Mouse (Mus musculus): ENCODE data around the gene Lhx4. TPM values are rescaled to one million over a fixed set of nuclear protein-coding genes. Genes with fewer than 3 reads are reported as not detected.

The Lhx4 gene
- polyA plus RNA-seq, 2 experiments, result not detected

DNA sequence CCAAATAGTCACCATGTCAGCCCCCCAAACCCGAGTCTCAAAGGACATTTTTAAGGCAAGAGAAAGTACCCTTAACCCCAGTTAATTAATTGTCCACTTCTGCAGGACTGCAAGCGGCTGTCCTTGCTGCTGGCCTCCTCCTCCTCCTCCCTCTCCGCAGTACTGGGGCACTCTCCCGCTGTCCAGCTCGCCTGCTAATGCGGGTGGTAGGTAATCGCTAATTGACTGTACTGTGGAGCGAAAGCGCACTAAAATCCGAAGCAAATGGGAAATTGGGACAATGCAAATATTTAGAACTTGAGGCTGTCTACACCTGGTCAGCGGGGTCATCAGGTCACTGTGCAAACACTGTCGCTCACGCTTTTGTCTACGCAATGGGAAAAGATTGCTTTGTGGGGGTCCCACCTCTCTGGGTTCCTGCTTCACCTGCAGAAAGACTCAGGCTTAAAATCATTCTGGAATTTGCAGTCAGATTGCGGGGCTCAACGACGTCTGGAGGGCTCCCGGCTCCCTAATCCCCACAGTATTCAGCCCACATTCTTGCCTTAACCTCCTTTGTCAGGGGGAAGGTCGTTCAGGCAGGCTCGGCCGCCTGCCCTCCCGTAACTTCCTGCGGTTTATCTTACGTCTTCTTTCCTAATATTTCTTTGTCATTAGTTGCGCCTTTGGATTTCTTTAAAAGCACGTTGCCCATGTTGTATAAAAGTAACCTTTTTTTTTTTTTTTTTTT, 15.2 kb downstream of the Lhx4 start:
- H3K4me3 ChIP-seq (replicated peaks; ENCODE audit: low read length), result no peak overlapping the region
- H3K9ac ChIP-seq (ENCODE audit: low read depth, low read length, severe bottlenecking), result no peak overlapping the region
- no peak for TF ChIP-seq POLR2A (IDR thresholded peaks at IDR 0.05; ENCODE audit: borderline replicate concordance, extremely low read depth, insufficient read depth, insufficient read length)
- no peak overlapping the region for H3K4me2 ChIP-seq (replicated peaks; ENCODE audit: low read depth, low read length, severe bottlenecking)
- H3K27ac ChIP-seq (replicated peaks; ENCODE audit: low read depth, low read length), result no peak overlapping the region
- H3K27me3 ChIP-seq (ENCODE audit: control insufficient read depth, insufficient read depth, low read length), result peaks cover 93% of the 10 kb centered on the region
- ATAC-seq (ENCODE audit: low FRiP score, low read depth) (no peak), DNase-seq (ENCODE audit: low spot score) (no peak)
- H3K4me1 ChIP-seq (ENCODE audit: control insufficient read depth, insufficient read depth, low read length), result peaks cover 4% of the 10 kb centered on the region; the same call in 1 of the 2 replicates
- under 1% methylated on average over 26 of the region's 26 CpGs for WGBS
- H3K36me3 ChIP-seq (ENCODE audit: control insufficient read depth, insufficient read depth, low read length), result no peaks in the 10 kb centered on the region
- no peaks in the 10 kb centered on the region for H3K9me3 ChIP-seq (ENCODE audit: control insufficient read depth, low read length)

DNA sequence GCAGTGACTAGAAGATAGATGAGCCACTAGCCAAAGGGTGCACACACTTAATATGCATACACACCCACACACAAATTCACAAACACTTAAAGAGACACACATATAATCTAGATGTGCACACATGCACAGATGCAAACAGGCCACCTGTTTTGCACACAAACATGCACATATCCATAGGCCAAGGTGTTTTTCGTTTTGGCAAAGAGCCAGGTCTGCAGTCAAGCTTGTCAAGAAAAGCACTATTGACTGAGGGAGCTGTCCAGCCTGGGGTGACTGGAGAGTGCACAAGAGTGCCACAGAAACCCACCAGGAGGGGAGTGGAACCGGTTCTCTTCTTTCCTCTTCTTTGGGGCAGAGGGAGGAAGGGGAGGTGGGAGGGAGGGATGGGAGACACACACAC, 20.3 kb downstream of the Lhx4 start:
- no peaks in the 10 kb centered on the region for H3K4me1 ChIP-seq (ENCODE audit: control insufficient read depth, insufficient read depth, low read length)
- DNase-seq (ENCODE audit: low spot score) (no peak), ATAC-seq (ENCODE audit: low FRiP score, low read depth) (no peak)
- H3K4me3 ChIP-seq (replicated peaks; ENCODE audit: low read length), result no peak overlapping the region
- peaks cover 90% of the 10 kb centered on the region for H3K27me3 ChIP-seq (ENCODE audit: control insufficient read depth, insufficient read depth, low read length)
- H3K36me3 ChIP-seq (ENCODE audit: control insufficient read depth, insufficient read depth, low read length), result no peaks in the 10 kb centered on the region
- no peak overlapping the region for H3K27ac ChIP-seq (replicated peaks; ENCODE audit: low read depth, low read length)
- H3K9me3 ChIP-seq (ENCODE audit: control insufficient read depth, low read length), result no peaks in the 10 kb centered on the region
- 0% methylated on average over 2 of the region's 2 CpGs for WGBS
- no peak overlapping the region for H3K4me2 ChIP-seq (replicated peaks; ENCODE audit: low read depth, low read length, severe bottlenecking)
- TF ChIP-seq POLR2A (IDR thresholded peaks at IDR 0.05; ENCODE audit: borderline replicate concordance, extremely low read depth, insufficient read depth, insufficient read length), result no peak
- H3K9ac ChIP-seq (ENCODE audit: low read depth, low read length, severe bottlenecking), result no peak overlapping the region

DNA sequence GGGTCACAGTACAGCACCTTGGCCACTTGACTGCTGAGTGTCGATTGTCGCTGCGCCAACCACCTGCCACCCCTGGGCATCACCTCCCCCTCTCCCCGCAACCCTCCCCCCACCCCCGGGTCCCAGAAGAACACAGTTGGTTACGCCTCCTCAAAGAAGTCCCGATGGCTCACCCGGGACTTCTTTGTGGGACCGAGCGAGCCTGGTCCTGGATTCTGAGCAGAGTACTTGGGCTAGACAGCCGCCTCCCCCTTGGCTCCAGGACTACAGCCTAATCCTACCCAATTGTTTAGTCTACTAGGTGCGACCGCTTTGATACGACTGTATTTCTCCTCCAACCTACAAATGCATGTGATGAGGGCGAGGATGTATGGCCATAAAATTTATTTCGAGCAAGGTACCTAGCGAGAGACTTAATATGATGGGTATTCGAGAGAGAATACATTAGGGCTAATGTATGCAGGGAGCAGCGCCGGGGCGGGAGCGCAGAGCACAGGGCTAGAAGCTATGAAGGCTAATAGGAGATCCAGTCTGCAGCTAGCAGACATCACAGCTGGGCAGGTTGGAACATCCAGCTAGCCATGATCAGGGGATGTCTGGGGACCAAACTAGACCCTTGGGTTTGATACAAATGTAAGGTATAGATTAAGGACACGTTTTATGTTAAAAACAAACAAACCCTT, 22.2 kb downstream of the Lhx4 start:
- H3K9me3 ChIP-seq (ENCODE audit: control insufficient read depth, low read length), result no peaks in the 10 kb centered on the region
- ATAC-seq (ENCODE audit: low FRiP score, low read depth) (no peak), DNase-seq (ENCODE audit: low spot score) (no peak)
- H3K4me1 ChIP-seq (ENCODE audit: control insufficient read depth, insufficient read depth, low read length), result no peaks in the 10 kb centered on the region
- no peak overlapping the region for H3K4me3 ChIP-seq (replicated peaks; ENCODE audit: low read length)
- no peak overlapping the region for H3K4me2 ChIP-seq (replicated peaks; ENCODE audit: low read depth, low read length, severe bottlenecking)
- peaks cover 73% of the 10 kb centered on the region for H3K27me3 ChIP-seq (ENCODE audit: control insufficient read depth, insufficient read depth, low read length)
- H3K9ac ChIP-seq (ENCODE audit: low read depth, low read length, severe bottlenecking), result no peak overlapping the region
- H3K27ac ChIP-seq (replicated peaks; ENCODE audit: low read depth, low read length), result no peak overlapping the region
- H3K36me3 ChIP-seq (ENCODE audit: control insufficient read depth, insufficient read depth, low read length), result no peaks in the 10 kb centered on the region
- no peak for TF ChIP-seq POLR2A (IDR thresholded peaks at IDR 0.05; ENCODE audit: borderline replicate concordance, extremely low read depth, insufficient read depth, insufficient read length)
- WGBS, result 2% methylated on average over 23 of the region's 23 CpGs

DNA sequence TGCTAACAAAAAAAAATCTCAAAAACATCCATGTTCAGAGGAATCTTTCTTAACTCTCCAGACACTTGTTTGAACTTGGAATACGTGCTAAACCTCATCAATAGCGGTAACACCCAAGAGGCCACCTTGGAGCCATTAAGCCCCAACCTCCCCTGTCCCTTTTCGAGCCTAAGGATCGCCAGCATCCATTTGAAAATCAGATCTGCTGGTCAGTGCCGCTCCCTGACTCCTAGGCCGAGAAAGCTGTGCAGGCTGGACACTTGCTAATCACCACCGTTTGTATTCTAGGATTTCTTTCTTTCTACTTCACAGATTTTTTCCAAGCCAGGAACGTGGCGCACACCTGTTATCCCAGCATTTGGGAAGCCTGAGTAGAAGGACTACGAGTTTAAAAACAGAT, 23.7 kb downstream of the Lhx4 start:
- Histone ChIP-seq H3K36me3 (ENCODE audit: control insufficient read depth, insufficient read depth, low read length) (no peaks in the 10 kb centered on the region), H3K27me3 (ENCODE audit: control insufficient read depth, insufficient read depth, low read length) (peaks cover 69% of the 10 kb centered on the region), H3K4me1 (ENCODE audit: control insufficient read depth, insufficient read depth, low read length) (no peaks in the 10 kb centered on the region), H3K9ac (ENCODE audit: low read depth, low read length, severe bottlenecking) (no peak overlapping the region), H3K4me2 (replicated peaks; ENCODE audit: low read depth, low read length, severe bottlenecking) (no peak overlapping the region), H3K27ac (replicated peaks; ENCODE audit: low read depth, low read length) (no peak overlapping the region), H3K9me3 (ENCODE audit: control insufficient read depth, low read length) (no peaks in the 10 kb centered on the region), H3K4me3 (replicated peaks; ENCODE audit: low read length) (no peak overlapping the region)
- 24% methylated on average over 10 of the region's 10 CpGs for WGBS
- DNase-seq (ENCODE audit: low spot score), result no peak
- TF ChIP-seq POLR2A (IDR thresholded peaks at IDR 0.05; ENCODE audit: borderline replicate concordance, extremely low read depth, insufficient read depth, insufficient read length), result no peak
- no peak for ATAC-seq (ENCODE audit: low FRiP score, low read depth)

DNA sequence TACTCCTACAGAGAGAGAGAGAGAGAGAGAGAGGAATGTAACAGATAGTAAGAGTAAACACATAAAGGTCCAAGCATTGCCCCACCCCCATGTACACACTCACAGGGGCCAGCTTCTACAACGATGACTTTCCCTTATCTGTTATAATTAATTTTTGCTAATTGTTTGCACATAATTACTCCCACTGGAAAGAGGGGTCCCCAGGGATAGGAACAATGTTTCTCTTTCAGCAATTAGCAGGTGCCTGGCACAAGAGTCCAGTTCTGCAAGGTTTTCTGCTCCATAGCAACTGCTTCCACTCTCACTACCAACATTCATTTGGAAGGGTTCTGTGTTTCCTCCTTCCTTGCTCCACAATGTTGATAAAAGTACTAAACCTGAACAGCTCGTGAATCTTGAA, 25.6 kb downstream of the Lhx4 start:
- no peaks in the 10 kb centered on the region for H3K9me3 ChIP-seq (ENCODE audit: control insufficient read depth, low read length)
- no peak overlapping the region for H3K9ac ChIP-seq (ENCODE audit: low read depth, low read length, severe bottlenecking)
- DNase-seq (ENCODE audit: low spot score) (no peak), ATAC-seq (ENCODE audit: low FRiP score, low read depth) (no peak)
- H3K36me3 ChIP-seq (ENCODE audit: control insufficient read depth, insufficient read depth, low read length), result no peaks in the 10 kb centered on the region
- no peaks in the 10 kb centered on the region for H3K4me1 ChIP-seq (ENCODE audit: control insufficient read depth, insufficient read depth, low read length)
- no peak for TF ChIP-seq POLR2A (IDR thresholded peaks at IDR 0.05; ENCODE audit: borderline replicate concordance, extremely low read depth, insufficient read depth, insufficient read length)
- WGBS, result 82% methylated on average over 2 of the region's 2 CpGs
- no peak overlapping the region for H3K4me2 ChIP-seq (replicated peaks; ENCODE audit: low read depth, low read length, severe bottlenecking)
- H3K27me3 ChIP-seq (ENCODE audit: control insufficient read depth, insufficient read depth, low read length), result peaks cover 54% of the 10 kb centered on the region
- no peak overlapping the region for H3K4me3 ChIP-seq (replicated peaks; ENCODE audit: low read length)
- H3K27ac ChIP-seq (replicated peaks; ENCODE audit: low read depth, low read length), result no peak overlapping the region

Data from limb, embryonic 14.5 days (tissue).